Mouse (Mus musculus) skeletal muscle tissue, postnatal 0 days (tissue): ENCODE measurements around the gene Mad2l2. TPM values are rescaled to one million over a fixed set of nuclear protein-coding genes. Genes with fewer than 3 reads are reported as not detected.

Source experiments
- microRNA-seq, 2 experiments: library from miRNA; unstranded; fragments of <30 nt; microRNA quantifications; one replicate each; pipeline ENCODE4; 2016
- polyA plus RNA-seq: library from polyadenylated mRNA; unstranded; fragments of >200 nt; fragmentation: Nextera tagmentation; extraction: Ambion mirVana; gene quantifications from 2 replicates; pipeline ENCODE4 v1.2.1, GENCODE M21; 2015

The Mad2l2 gene
- 26.0 and 26.7 TPM in 2 replicates for polyA plus RNA-seq

GRCm38 (mm10) chr4:148130133-148130532, at the start of gene Mad2l2:
TSS of gene Mad2l2 (plus strand) at chr4:148130384.

GRCm38 (mm10) chr4:148087907-148088527, 42.2 kb upstream of the Mad2l2 start, which contains the start of gene Agtrap:
TSS of gene Agtrap (minus strand) at chr4:148088031.

GRCm38 (mm10) chr4:148130561-148131413, 603 bp downstream of the Mad2l2 start, which contains the start of gene Draxin:
TSS of gene Draxin (minus strand) at chr4:148130698.

GRCm38 (mm10) chr4:148151267-148152168, 21.3 kb downstream of the Mad2l2 start, which contains the start of gene Fbxo6:
TSS of gene Fbxo6 (minus strand) at chr4:148152140.

GRCm38 (mm10) chr4:148160436-148161390, 30.5 kb downstream of the Mad2l2 start, which contains the start of the genes Fbxo44 and Fbxo2:
TSS of gene Fbxo44 (minus strand) at chr4:148160482.
TSS of gene Fbxo2 (plus strand) at chr4:148160621.

Small RNA genes lying within 50 kb of the gene (microRNA-seq; reads per million reads assigned to microRNA genes)
- gene Mir7022 = 0 reads per million in 2 experiments

Other genes with a start within 250 kb of the Mad2l2 start
- gene Mfn2, start 225.7 kb upstream of the Mad2l2 start, polyA plus RNA-seq = 97.8 and 104 TPM in 2 replicates
- 41.6 and 45.5 TPM in 2 replicates for gene Plod1, start 193.6 kb upstream of the Mad2l2 start, polyA plus RNA-seq
- 10.1 and 13.6 TPM in 2 replicates for gene 2510039O18Rik, start 189.5 kb upstream of the Mad2l2 start, polyA plus RNA-seq
- 0.26 TPM in 1 of 2 replicates, not detected in the other for gene Nppb, start 144.6 kb upstream of the Mad2l2 start, polyA plus RNA-seq
- 0.22 and 1.4 TPM in 2 replicates for gene Nppa, start 129.7 kb upstream of the Mad2l2 start, polyA plus RNA-seq
- gene Clcn6, start 91.6 kb upstream of the Mad2l2 start, polyA plus RNA-seq = 3.4 and 3.5 TPM in 2 replicates
- gene Mthfr, start 91.3 kb upstream of the Mad2l2 start, polyA plus RNA-seq = 13.2 and 14.2 TPM in 2 replicates
- 18.8 and 22.3 TPM in 2 replicates for gene Agtrap, start 42.4 kb upstream of the Mad2l2 start, polyA plus RNA-seq
- 0.03 and 0.04 TPM in 2 replicates for gene Draxin, start 314 bp downstream of the Mad2l2 start, polyA plus RNA-seq
- 31.6 and 32.0 TPM in 2 replicates for gene Fbxo6, start 21.8 kb downstream of the Mad2l2 start, polyA plus RNA-seq
- 0.54 and 0.95 TPM in 2 replicates for gene Fbxo44, start 30.1 kb downstream of the Mad2l2 start, polyA plus RNA-seq
- 0.12 and 0.17 TPM in 2 replicates for gene Fbxo2, start 30.2 kb downstream of the Mad2l2 start, polyA plus RNA-seq
- 0.03 TPM in 1 of 2 replicates, not detected in the other for gene Disp3, start 157.6 kb downstream of the Mad2l2 start, polyA plus RNA-seq